Comparison of ENCODE assay signal across 23 mouse cellular contexts in the genomic region with DNA sequence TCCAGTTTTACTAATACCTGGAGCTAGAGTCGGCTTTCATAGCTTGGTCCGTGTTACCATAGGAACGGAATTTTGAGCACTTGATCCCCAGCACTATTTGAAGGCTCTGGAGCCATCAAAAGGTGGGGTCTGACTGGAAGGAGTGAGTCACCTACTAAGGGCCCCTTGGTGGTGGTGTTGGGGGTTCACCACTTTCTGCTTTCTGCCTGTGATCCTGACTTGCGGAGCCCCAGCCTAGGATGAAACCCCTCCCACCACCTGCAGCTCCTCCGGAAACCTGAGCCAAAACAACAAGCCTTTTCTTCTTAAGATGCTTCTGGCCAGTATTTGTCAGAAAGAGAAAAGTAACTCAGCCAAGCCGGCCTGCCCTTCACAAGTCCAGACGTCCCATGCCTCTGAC. TPM values are rescaled to one million over a fixed set of nuclear protein-coding genes. Genes with fewer than 3 reads are reported as not detected.
DNase-seq lines count a peak whose midpoint lies in the region; ATAC-seq and TF ChIP-seq lines count a peak whose summit lies in the region.
"Had no signal": no experiment of that assay in that cellular context is flagged by ENCODE, and none has a peak within 500 bp of the region (broad histone marks: within the 10 kb centered on the region; RNA-seq: fewer than 3 reads in every experiment).

No protein-coding gene starts in this region.

- H3K4me2 ChIP-seq in liver, embryonic 12.5 days: no peak overlapping the region
- H3K4me2 ChIP-seq in liver, postnatal 0 days (ENCODE audit: low read depth, low read length): no peak overlapping the region
- H3K4me2 ChIP-seq: forebrain, embryonic 12.5 days; hindbrain, embryonic 12.5 days; kidney, embryonic 15.5 days; midbrain, embryonic 15.5 days; neural tube, embryonic 13.5 days had no signal

- peak overlapping the region; percentile 27; the same call in 1 of the 2 replicates for H3K27ac ChIP-seq in cerebellum, adult 2 months (ENCODE audit: insufficient read depth, low read length)
- peak overlapping the region; percentile 84; the same call in 1 of the 2 replicates for H3K27ac ChIP-seq in liver, embryonic 12.5 days
- no peak overlapping the region for H3K27ac ChIP-seq in liver, postnatal 0 days (ENCODE audit: low read depth)
- H3K27ac ChIP-seq: forebrain, embryonic 12.5 days; hindbrain, embryonic 12.5 days; kidney, embryonic 15.5 days; midbrain, embryonic 15.5 days; neural tube, embryonic 13.5 days had no signal

- no peaks in the 10 kb centered on the region for H3K9me3 ChIP-seq in liver, embryonic 12.5 days (replicated peaks)
- H3K9me3 ChIP-seq in liver, postnatal 0 days (ENCODE audit: low read length): no peaks in the 10 kb centered on the region
- H3K9me3 ChIP-seq: forebrain, embryonic 12.5 days; hindbrain, embryonic 12.5 days; kidney, embryonic 15.5 days; midbrain, embryonic 15.5 days; neural tube, embryonic 13.5 days had no signal

- intact Hi-C loops in heart, postnatal 14 days (cut with DNase I): no loop called here

- H3K4me1 ChIP-seq in cerebellum, adult 2 months (ENCODE audit: control insufficient read depth, insufficient read depth, low read length): no peaks in the 10 kb centered on the region
- H3K4me1 ChIP-seq in liver, embryonic 12.5 days: peaks cover 57% of the 10 kb centered on the region
- peaks cover 43% of the 10 kb centered on the region for H3K4me1 ChIP-seq in liver, postnatal 0 days (ENCODE audit: insufficient read depth)
- H3K4me1 ChIP-seq: forebrain, embryonic 12.5 days; midbrain, embryonic 15.5 days had no signal

- no peak overlapping the region for H3K9ac ChIP-seq in liver, embryonic 12.5 days
- no peak overlapping the region for H3K9ac ChIP-seq in liver, postnatal 0 days (replicated peaks)
- H3K9ac ChIP-seq: forebrain, embryonic 12.5 days; hindbrain, embryonic 12.5 days; kidney, embryonic 15.5 days; midbrain, embryonic 15.5 days; neural tube, embryonic 13.5 days had no signal

- no peaks in the 10 kb centered on the region for H3K27me3 ChIP-seq in cerebellum, adult 2 months (ENCODE audit: control insufficient read depth, insufficient read depth, low read length)
- H3K27me3 ChIP-seq in liver, embryonic 12.5 days (replicated peaks): no peaks in the 10 kb centered on the region
- no peaks in the 10 kb centered on the region for H3K27me3 ChIP-seq in liver, postnatal 0 days (ENCODE audit: insufficient read depth, low read length)
- H3K27me3 ChIP-seq: CH12.LX; forebrain, embryonic 12.5 days; hindbrain, embryonic 12.5 days; kidney, embryonic 15.5 days; midbrain, embryonic 15.5 days; neural tube, embryonic 13.5 days had no signal

- TF ChIP-seq EP300 in liver, postnatal 0 days (IDR thresholded peaks at IDR 0.05; ENCODE audit: low read depth): no peak

- no peak for TF ChIP-seq CTCF in cerebellum, adult 2 months (IDR thresholded peaks at IDR 0.05; ENCODE audit: borderline replicate concordance, insufficient read depth, low read depth, low read length)
- no peak for TF ChIP-seq CTCF in liver, postnatal 0 days (IDR thresholded peaks at IDR 0.05; ENCODE audit: low read depth)

- 59% methylated on average over 7 of the region's 7 CpGs for WGBS in cerebellum, adult 2 months
- WGBS in liver, embryonic 12.5 days (ENCODE audit: insufficient replicate concordance): 76% methylated on average over 7 of the region's 7 CpGs
- 79% methylated on average over 7 of the region's 7 CpGs for WGBS in liver, postnatal 0 days (ENCODE audit: insufficient replicate concordance)

- no peak overlapping the region for H3K4me3 ChIP-seq in cerebellum, adult 2 months (replicated peaks; ENCODE audit: insufficient read depth, low read depth, low read length)
- H3K4me3 ChIP-seq in liver, embryonic 12.5 days: no peak overlapping the region
- no peak overlapping the region for H3K4me3 ChIP-seq in liver, postnatal 0 days (ENCODE audit: low read depth, low read length)
- H3K4me3 ChIP-seq: forebrain, embryonic 12.5 days; hindbrain, embryonic 12.5 days; kidney, embryonic 15.5 days; left cerebral cortex, adult 2 months; midbrain, embryonic 15.5 days; neural tube, embryonic 13.5 days had no signal

- no peaks in the 10 kb centered on the region for H3K36me3 ChIP-seq in liver, embryonic 12.5 days
- H3K36me3 ChIP-seq in liver, postnatal 0 days (replicated peaks; ENCODE audit: insufficient read depth, low read length): no peaks in the 10 kb centered on the region
- H3K36me3 ChIP-seq: forebrain, embryonic 12.5 days; hindbrain, embryonic 12.5 days; kidney, embryonic 15.5 days; midbrain, embryonic 15.5 days; neural tube, embryonic 13.5 days had no signal

- no peak for ATAC-seq in cerebellum, adult (ENCODE audit: insufficient number of reproducible peaks, low FRiP score, low TSS enrichment)
- ATAC-seq in liver, embryonic 12.5 days: no peak
- no peak for ATAC-seq in liver, postnatal 0 days
- ATAC-seq: activated CD4-positive, CD25-positive, alpha-beta regulatory T cell, adult 4 months; midbrain, embryonic 15.5 days had no signal

- no peak for DNase-seq in cerebellum, adult 2 months
- no peak for DNase-seq in liver, postnatal 0 days
- DNase-seq in thymus, postnatal 4 days: peak; percentile 31
- DNase-seq in thymus, postnatal 25 days: no peak
- no peak for DNase-seq in ovary, postnatal 10 days (ENCODE audit: low spot score)
- DNase-seq in heart, postnatal 14 days: no peak
- DNase-seq: adrenal gland, postnatal 10 days; cerebellum, adult 9-11 months; gastrocnemius, postnatal 36 days; kidney, adult 11 months; kidney, postnatal 4 days; layer of hippocampus, adult 9-11 months; lung, postnatal 10 days had no signal

- TF ChIP-seq POLR2A in cerebellum, adult 2 months (IDR thresholded peaks at IDR 0.05; ENCODE audit: borderline replicate concordance, insufficient read depth, low read length): no peak

RNA-seq across cellular contexts. Expression of gene Incenp, which starts 40.5 kb away (rescaled TPM):
- 16.3 and 16.7 TPM in 2 replicates for polyA plus RNA-seq in cerebellum, adult 2 months (2012; rRNA removed)
- polyA plus RNA-seq in liver, embryonic 12.5 days (2016; fragmentation: Nextera tagmentation; extraction: Ambion mirVana): 157 and 159 TPM in 2 replicates
- polyA plus RNA-seq in liver, postnatal 0 days (2015; fragmentation: Nextera tagmentation; extraction: Ambion mirVana): 39.9 and 43.4 TPM in 2 replicates
- 10 to 100 TPM in 1 of 2 experiments, 1 to 10 TPM in 1; 9.5 to 17.1 TPM for total RNA-seq in heart, postnatal 14 days (2021)

RNA-seq across cellular contexts. Expression of gene Fth1, which starts 40.6 kb away (rescaled TPM):
- polyA plus RNA-seq in cerebellum, adult 2 months (2012; rRNA removed): 4,588 and 5,845 TPM in 2 replicates
- polyA plus RNA-seq in liver, embryonic 12.5 days (2016; fragmentation: Nextera tagmentation; extraction: Ambion mirVana): 5,199 and 5,262 TPM in 2 replicates
- 4,793 and 5,083 TPM in 2 replicates for polyA plus RNA-seq in liver, postnatal 0 days (2015; fragmentation: Nextera tagmentation; extraction: Ambion mirVana)
- 1,000 to 10,000 TPM; 2,034 to 2,074 TPM for total RNA-seq in heart, postnatal 14 days (2021)
